Mouse (Mus musculus): ENCODE data around the gene Grm4. TPM values are rescaled to one million over a fixed set of nuclear protein-coding genes. Genes with fewer than 3 reads are reported as not detected.

The Grm4 gene
- total and polyA plus RNA-seq, 3 experiments, result 0.06 TPM; not detected in 2

DNA sequence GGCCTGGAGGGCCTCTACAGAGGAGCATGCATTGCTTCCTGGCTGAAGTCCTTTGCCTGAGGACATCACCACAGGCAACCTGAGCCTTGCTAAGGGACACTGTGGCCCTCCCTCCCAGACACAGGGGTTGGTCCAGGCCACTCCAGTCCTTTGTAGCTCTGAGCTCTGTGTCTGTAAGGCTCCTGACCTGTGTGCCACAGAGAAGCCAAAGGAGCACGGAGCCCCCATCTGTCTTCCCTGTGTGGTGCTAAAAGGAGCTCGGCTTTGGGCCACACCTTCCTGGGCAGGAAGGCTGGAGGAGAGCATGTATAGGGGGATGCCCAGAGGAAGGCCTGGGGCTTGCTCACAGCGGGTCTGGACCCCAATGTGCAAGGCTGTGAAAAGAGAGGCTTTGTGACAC, 20.8 kb upstream of the Grm4 start:
- Histone ChIP-seq H3K9ac (ENCODE audit: control insufficient read depth, low read depth, low read length, poor library complexity, severe bottlenecking) (no peak overlapping the region), H3K4me1 (ENCODE audit: control insufficient read depth in 1 of 2, insufficient read depth in 2 of 2, low read length in 2 of 2) (no peaks in the 10 kb centered on the region), H3K27ac (ENCODE audit: control insufficient read depth, low read depth, low read length) (no peak overlapping the region), H3K36me3 (ENCODE audit: control insufficient read depth in 1 of 2, insufficient read depth in 2 of 2, low read length in 2 of 2) (no peaks in the 10 kb centered on the region), H3K27me3 (ENCODE audit: control insufficient read depth in 1 of 2, insufficient read depth in 2 of 2, low read length in 2 of 2) (no peaks in the 10 kb centered on the region), H3K79me2 (ENCODE audit: control insufficient read depth, insufficient read depth, low read length, poor library complexity) (no peaks in the 10 kb centered on the region), H3K9me3 (replicated peaks; ENCODE audit: insufficient read depth, low read length) (no peaks in the 10 kb centered on the region), H3K4me3 (ENCODE audit: control insufficient read depth in 1 of 2, insufficient read depth in 1 of 2, low read depth in 2 of 2, low read length in 2 of 2) (no peak overlapping the region)
- TF ChIP-seq KAT2A (conservative IDR thresholded peaks at IDR 0.05; ENCODE audit: low read depth, low read length), result no peak
- no peak for TF ChIP-seq POLR2A (IDR thresholded peaks at IDR 0.05; ENCODE audit: control insufficient read depth in 1 of 2, insufficient read depth in 1 of 2, low read depth in 1 of 2, low read length in 2 of 2, poor library complexity in 1 of 2)
- no peak for TF ChIP-seq ZKSCAN1 (IDR thresholded peaks at IDR 0.05; ENCODE audit: low read depth, low read length)
- TF ChIP-seq RAD21 (IDR thresholded peaks at IDR 0.05; ENCODE audit: low read depth, low read length), result no peak
- no peak for TF ChIP-seq NELFE (IDR thresholded peaks at IDR 0.05; ENCODE audit: low read depth, low read length)
- TF ChIP-seq SMC3 (IDR thresholded peaks at IDR 0.05; ENCODE audit: low read depth, low read length), result no peak
- TF ChIP-seq RCOR1 (IDR thresholded peaks at IDR 0.05; ENCODE audit: low read depth, low read length), result no peak
- no peak for TF ChIP-seq USF2 (IDR thresholded peaks at IDR 0.05; ENCODE audit: borderline replicate concordance in 1 of 2, insufficient read depth in 1 of 2, low read depth in 1 of 2, low read length in 2 of 2)
- no peak for TF ChIP-seq TBP (IDR thresholded peaks at IDR 0.05; ENCODE audit: low read depth, low read length)
- TF ChIP-seq CHD1 (IDR thresholded peaks at IDR 0.05; ENCODE audit: low read depth, low read length), result no peak
- no peak for DNase-seq (ENCODE audit: low read depth, low spot score)

DNA sequence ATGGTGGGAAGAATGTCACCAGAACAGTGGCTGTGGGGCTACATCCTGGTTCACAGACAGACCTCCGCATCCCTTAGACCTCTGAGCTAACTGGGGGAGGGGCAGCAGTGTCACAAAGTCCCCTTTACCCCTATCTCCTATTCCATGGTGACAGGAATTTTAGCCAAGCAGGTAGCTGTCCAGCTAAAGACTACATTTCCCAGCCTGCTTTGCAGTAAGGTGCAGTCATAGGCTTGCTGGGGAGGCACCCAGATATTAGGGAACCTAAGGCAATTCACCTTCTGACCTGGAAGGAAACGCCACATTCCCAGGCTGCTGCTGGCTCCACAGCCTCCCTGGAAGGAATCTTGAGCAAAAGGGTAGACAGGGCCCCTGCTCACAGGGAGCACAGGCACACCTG, 20.1 kb upstream of the Grm4 start:
- H3K27ac ChIP-seq (ENCODE audit: control insufficient read depth, low read depth, low read length), result no peak overlapping the region
- no peak for TF ChIP-seq TCF12 (IDR thresholded peaks at IDR 0.05; ENCODE audit: low read depth, low read length)
- TF ChIP-seq HCFC1 (IDR thresholded peaks at IDR 0.05; ENCODE audit: low read depth, low read length), result peak; percentile 88

DNA sequence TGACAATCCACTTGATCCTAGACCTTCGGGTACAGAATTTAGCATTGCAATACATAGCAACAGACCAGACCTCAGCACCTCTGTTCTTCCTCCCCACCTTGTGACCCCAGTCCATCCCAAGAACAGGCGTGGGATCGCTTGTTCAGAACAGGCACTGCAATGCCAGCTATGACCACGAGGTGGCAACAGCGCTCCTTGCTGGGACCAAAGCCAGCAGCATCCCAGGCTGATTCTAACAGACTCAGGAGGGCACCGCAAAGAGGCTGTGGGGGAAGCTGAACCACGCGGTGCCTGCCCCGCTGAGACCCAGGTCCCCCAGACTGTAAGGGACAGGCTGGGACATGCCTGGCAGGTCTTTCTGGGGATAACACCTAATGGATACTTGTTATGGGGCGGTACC, 13.5 kb upstream of the Grm4 start:
- no peaks in the 10 kb centered on the region for H3K27me3 ChIP-seq (ENCODE audit: control insufficient read depth in 1 of 2, insufficient read depth in 2 of 2, low read length in 2 of 2)
- H3K9me3 ChIP-seq (replicated peaks; ENCODE audit: insufficient read depth, low read length), result no peaks in the 10 kb centered on the region
- no peak overlapping the region for H3K9ac ChIP-seq (ENCODE audit: control insufficient read depth, low read depth, low read length, poor library complexity, severe bottlenecking)
- no peak overlapping the region for H3K27ac ChIP-seq (ENCODE audit: control insufficient read depth, low read depth, low read length)
- H3K4me1 ChIP-seq (ENCODE audit: control insufficient read depth in 1 of 2, insufficient read depth in 2 of 2, low read length in 2 of 2), result no peaks in the 10 kb centered on the region
- DNase-seq (ENCODE audit: low read depth, low spot score), result peak; percentile 88
- no peaks in the 10 kb centered on the region for H3K79me2 ChIP-seq (ENCODE audit: control insufficient read depth, insufficient read depth, low read length, poor library complexity)
- H3K36me3 ChIP-seq (ENCODE audit: control insufficient read depth in 1 of 2, insufficient read depth in 2 of 2, low read length in 2 of 2), result no peaks in the 10 kb centered on the region
- H3K4me3 ChIP-seq (ENCODE audit: control insufficient read depth in 1 of 2, insufficient read depth in 1 of 2, low read depth in 2 of 2, low read length in 2 of 2), result no peak overlapping the region
- TF ChIP-seq TCF12 (IDR thresholded peaks at IDR 0.05; ENCODE audit: low read depth, low read length) (no peak), USF1 (IDR thresholded peaks at IDR 0.05; ENCODE audit: low read depth, low read length) (no peak), E2F4 (IDR thresholded peaks at IDR 0.05; ENCODE audit: borderline replicate concordance, low read depth, low read length) (no peak), KAT2A (conservative IDR thresholded peaks at IDR 0.05; ENCODE audit: low read depth, low read length) (no peak), NELFE (IDR thresholded peaks at IDR 0.05; ENCODE audit: low read depth, low read length) (no peak), MXI1 (IDR thresholded peaks at IDR 0.05; ENCODE audit: low read depth, low read length) (0 out of 2 replicates have a peak, but pooled peaks have one; percentile 29), USF2 (IDR thresholded peaks at IDR 0.05; ENCODE audit: borderline replicate concordance in 1 of 2, insufficient read depth in 1 of 2, low read depth in 1 of 2, low read length in 2 of 2) (no peak), NRF1 (IDR thresholded peaks at IDR 0.05; ENCODE audit: insufficient read depth, low read depth, low read length, poor library complexity, severe bottlenecking) (no peak), MAFK (IDR thresholded peaks at IDR 0.05; ENCODE audit: borderline replicate concordance, low read depth, low read length) (no peak), CTCF (IDR thresholded peaks at IDR 0.05 in 2 of 3, conservative IDR thresholded peaks at IDR 0.05 in 1 of 3; ENCODE audit: control insufficient read depth in 1 of 3, insufficient read depth in 1 of 3, low read depth in 2 of 3, low read length in 3 of 3, poor library complexity in 1 of 3, severe bottlenecking in 1 of 3) (peak; percentile 98 to 100 (median 99)), TAL1 (IDR thresholded peaks at IDR 0.05; ENCODE audit: low read length) (no peak), ZMIZ1 (IDR thresholded peaks at IDR 0.05; ENCODE audit: low read depth, low read length) (no peak), ELF1 (IDR thresholded peaks at IDR 0.05; ENCODE audit: low read depth, low read length) (no peak), CHD2 (IDR thresholded peaks at IDR 0.05; ENCODE audit: low read length) (no peak), ETS1 (IDR thresholded peaks at IDR 0.05; ENCODE audit: low read depth, low read length) (no peak), MYC (IDR thresholded peaks at IDR 0.05; ENCODE audit: low read depth, low read length) (peak; percentile 52; the same call in 1 of the 2 replicates), RAD21 (IDR thresholded peaks at IDR 0.05; ENCODE audit: low read depth, low read length) (peak; percentile 98), EP300 (IDR thresholded peaks at IDR 0.05; ENCODE audit: low read depth in 1 of 2, low read length in 2 of 2) (no peak), ZC3H11A (IDR thresholded peaks at IDR 0.05; ENCODE audit: low read depth, low read length) (peak; percentile 94)

More for the DNA sequence above, 20.1 kb upstream of the Grm4 start:
- H3K79me2 ChIP-seq (ENCODE audit: control insufficient read depth, insufficient read depth, low read length, poor library complexity), result no peaks in the 10 kb centered on the region
- no peak overlapping the region for H3K4me3 ChIP-seq (ENCODE audit: control insufficient read depth in 1 of 2, insufficient read depth in 1 of 2, low read depth in 2 of 2, low read length in 2 of 2)
- H3K4me1 ChIP-seq (ENCODE audit: control insufficient read depth in 1 of 2, insufficient read depth in 2 of 2, low read length in 2 of 2), result no peaks in the 10 kb centered on the region
- H3K27me3 ChIP-seq (ENCODE audit: control insufficient read depth in 1 of 2, insufficient read depth in 2 of 2, low read length in 2 of 2), result no peaks in the 10 kb centered on the region
- no peak overlapping the region for H3K9ac ChIP-seq (ENCODE audit: control insufficient read depth, low read depth, low read length, poor library complexity, severe bottlenecking)
- H3K9me3 ChIP-seq (replicated peaks; ENCODE audit: insufficient read depth, low read length), result no peaks in the 10 kb centered on the region
- H3K36me3 ChIP-seq (ENCODE audit: control insufficient read depth in 1 of 2, insufficient read depth in 2 of 2, low read length in 2 of 2), result no peaks in the 10 kb centered on the region
- DNase-seq (ENCODE audit: low read depth, low spot score), result peak; percentile 23
